Mouse (Mus musculus) liver, embryonic 14.5 days (tissue): ENCODE results near the gene Klhl7. TPM values are rescaled to one million over a fixed set of nuclear protein-coding genes. Genes with fewer than 3 reads are reported as not detected.

Source experiments
- ATAC-seq: fragments of 200-750 bp; cut with Nextera tagmentation; 2 replicates; pipeline ENCODE4 v1.8.0; 2017; ENCODE audit warnings: moderate number of reproducible peaks, mild to moderate bottlenecking, moderate library complexity; ENCODE audit not compliant: insufficient read depth
- DNase-seq, 3 experiments: peaks; one replicate each; pipeline ENCODE4 v3.0.0-alpha.2; 2012 to 2013; ENCODE audit warnings: low read depth in 3 of 3, low spot score in 3 of 3
- H3K27ac ChIP-seq: fragments of 300-500 bp; sonication (generic); 2 replicates; pipeline ENCODE4 v1.5.1; 2014; ENCODE audit warnings: moderate library complexity, mild to moderate bottlenecking, control low read depth, inconsistent platforms
- H3K27me3 ChIP-seq: fragments of 300-500 bp; sonication (generic); 2 replicates; pipeline ENCODE4 v1.6.1; 2014; ENCODE audit warnings: mild to moderate bottlenecking, low read length, moderate library complexity; ENCODE audit not compliant: control insufficient read depth, insufficient read depth
- H3K36me3 ChIP-seq: fragments of 300-500 bp; sonication (generic); replicated peaks from 2 replicates; pipeline ENCODE4 v1.6.1; 2014; ENCODE audit warnings: low read depth; ENCODE audit not compliant: control insufficient read depth, insufficient read depth
- H3K4me1 ChIP-seq, 2 experiments: fragments of 200-500 bp in 1 of 2; fragments of 300-500 bp in 1 of 2; sonication (generic) in 1 of 2; replicated peaks; 2 replicates each; pipeline ENCODE4 v1.6.1; 2012 to 2014; ENCODE audit warnings: antibody characterized with exemption in 1 of 2, inconsistent platforms in 1 of 2, low read length in 1 of 2; ENCODE audit not compliant: control insufficient read depth in 2 of 2, insufficient read depth in 2 of 2
- H3K4me2 ChIP-seq: fragments of 300-500 bp; sonication (generic); 2 replicates; pipeline ENCODE4 v1.6.1; 2014; ENCODE audit warnings: low read depth, mild to moderate bottlenecking, control low read depth, moderate library complexity
- H3K4me3 ChIP-seq, 2 experiments: fragments of 200-500 bp in 1 of 2; fragments of 300-500 bp in 1 of 2; sonication (generic) in 1 of 2; 2 replicates each; pipeline ENCODE4 v1.5.1; 2012 to 2014; ENCODE audit warnings: low read depth in 2 of 2, low read length in 2 of 2, mild to moderate bottlenecking in 2 of 2, control low read depth in 1 of 2, inconsistent platforms in 1 of 2, moderate library complexity in 1 of 2; ENCODE audit not compliant: insufficient read depth in 1 of 2
- H3K9ac ChIP-seq: fragments of 300-500 bp; sonication (generic); replicated peaks from 2 replicates; pipeline ENCODE4 v1.6.1; 2014; ENCODE audit warnings: mild to moderate bottlenecking, control low read depth, moderate library complexity
- H3K9me3 ChIP-seq: fragments of 300-500 bp; sonication (generic); 2 replicates; pipeline ENCODE4 v1.6.1; 2016; ENCODE audit warnings: low read length, mixed read lengths; ENCODE audit not compliant: control insufficient read depth
- CTCF ChIP-seq: IDR thresholded peaks from 2 replicates; pipeline ENCODE4 v1.5.1; 2016; ENCODE audit warnings: antibody characterized with exemption, low read depth, control low read depth
- EP300 ChIP-seq: IDR thresholded peaks from 2 replicates; pipeline ENCODE4 v1.6.1; 2016; ENCODE audit warnings: antibody characterized with exemption, low read depth
- WGBS: fragments of 180-500 bp; shearing (Covaris S2); extraction: QIAGEN DNeasy Blood & Tissue Kit; methylation state at CpG from one replicate; pipeline ENCODE4 v1.1.7; 2014; ENCODE audit not compliant: insufficient replicate concordance; 5-methylcytosine and 5-hydroxymethylcytosine counted together
- polyA plus RNA-seq, 2 experiments: library from polyadenylated mRNA; depleted of rRNA in 1 of 2; stranded (reverse) in 1 of 2; unstranded in 1 of 2; fragments of >200 nt; fragmentation: Nextera tagmentation in 1 of 2; extraction: Ambion mirVana in 1 of 2; gene quantifications; 2 replicates each; pipeline versions ENCODE4 v1.2.1 to v1.2.3; 2012 to 2014

The Klhl7 gene
- polyA plus RNA-seq, 2 experiments = 9.8 to 18.1 TPM

DNA sequence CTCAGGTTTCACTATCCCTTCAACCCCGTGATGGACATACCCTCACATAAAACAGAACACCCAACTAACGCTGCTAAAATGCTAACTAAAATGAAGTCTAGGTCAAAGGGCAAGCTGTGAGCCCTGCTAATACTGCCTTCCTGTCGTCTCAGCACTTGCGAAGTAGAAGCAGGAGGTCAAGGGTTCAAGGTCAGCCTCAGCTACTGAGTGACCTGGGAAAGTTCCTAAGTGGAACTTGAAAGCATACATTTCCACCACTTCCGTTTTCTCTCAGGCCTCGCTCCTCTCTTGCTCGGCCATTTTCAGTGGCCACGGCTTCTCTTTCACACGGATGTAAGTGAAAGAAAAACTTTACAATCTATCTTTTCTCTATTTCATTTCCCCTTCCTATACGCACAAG is 107.6 kb downstream of the Klhl7 start:
- TF ChIP-seq CTCF (no peak), EP300 (no peak)
- WGBS = 54% methylated on average over 10 of the region's 10 CpGs
- Histone ChIP-seq H3K9me3 (no peaks in the 10 kb centered on the region), H3K36me3 (no peaks in the 10 kb centered on the region), H3K9ac (no peak overlapping the region), H3K27ac (no peak overlapping the region), H3K4me1 (no peaks in the 10 kb centered on the region), H3K4me3 (no peak overlapping the region), H3K27me3 (no peaks in the 10 kb centered on the region), H3K4me2 (no peak overlapping the region)
- no peak for ATAC-seq
- no peak for DNase-seq

DNA sequence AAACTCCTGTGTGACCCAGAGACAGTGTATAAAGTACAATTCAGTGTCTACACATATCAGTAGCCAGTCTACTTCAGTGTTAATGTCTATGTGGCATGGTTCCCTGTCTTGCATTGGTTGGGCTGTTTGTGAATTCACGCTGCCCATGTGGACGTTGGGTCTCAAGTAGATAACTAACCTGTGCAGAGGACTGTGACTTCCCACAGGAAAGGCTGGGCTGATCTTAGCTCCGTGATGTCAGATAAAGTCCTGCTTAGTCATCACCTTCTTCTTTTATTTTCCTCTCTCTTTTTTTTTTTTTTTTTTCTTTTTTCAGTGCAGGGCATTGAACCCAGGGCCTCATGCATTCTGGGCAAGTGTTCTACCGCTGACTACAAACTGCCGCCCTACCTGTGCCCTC is 108.1 kb downstream of the Klhl7 start:
- DNase-seq = no peak
- Histone ChIP-seq H3K27me3 (no peaks in the 10 kb centered on the region), H3K27ac (no peak overlapping the region), H3K36me3 (no peaks in the 10 kb centered on the region), H3K4me1 (no peaks in the 10 kb centered on the region), H3K4me3 (no peak overlapping the region), H3K9me3 (no peaks in the 10 kb centered on the region), H3K9ac (no peak overlapping the region), H3K4me2 (no peak overlapping the region)
- no peak for TF ChIP-seq CTCF
- no peak for TF ChIP-seq EP300
- ATAC-seq = no peak
- 27% methylated on average over 5 of the region's 5 CpGs for WGBS

Other genes starting within 250 kb of the Klhl7 start
- 10.9 and 15.4 TPM in 2 replicates for gene Fam126a, start 69.9 kb upstream of the Klhl7 start, polyA plus RNA-seq (2012; rRNA removed)
- gene Fam126a, start 69.9 kb upstream of the Klhl7 start, polyA plus RNA-seq (2014; fragmentation: Nextera tagmentation; extraction: Ambion mirVana) = 64.8 and 65.3 TPM in 2 replicates
- gene Nupl2, start 64.4 kb downstream of the Klhl7 start, polyA plus RNA-seq (2012; rRNA removed) = 2.8 and 3.6 TPM in 2 replicates
- gene Nupl2, start 64.4 kb downstream of the Klhl7 start, polyA plus RNA-seq (2014; fragmentation: Nextera tagmentation; extraction: Ambion mirVana) = 6.5 TPM in 2 replicates